Mouse (Mus musculus): ENCODE measurements around the gene E2f1.

DNA sequence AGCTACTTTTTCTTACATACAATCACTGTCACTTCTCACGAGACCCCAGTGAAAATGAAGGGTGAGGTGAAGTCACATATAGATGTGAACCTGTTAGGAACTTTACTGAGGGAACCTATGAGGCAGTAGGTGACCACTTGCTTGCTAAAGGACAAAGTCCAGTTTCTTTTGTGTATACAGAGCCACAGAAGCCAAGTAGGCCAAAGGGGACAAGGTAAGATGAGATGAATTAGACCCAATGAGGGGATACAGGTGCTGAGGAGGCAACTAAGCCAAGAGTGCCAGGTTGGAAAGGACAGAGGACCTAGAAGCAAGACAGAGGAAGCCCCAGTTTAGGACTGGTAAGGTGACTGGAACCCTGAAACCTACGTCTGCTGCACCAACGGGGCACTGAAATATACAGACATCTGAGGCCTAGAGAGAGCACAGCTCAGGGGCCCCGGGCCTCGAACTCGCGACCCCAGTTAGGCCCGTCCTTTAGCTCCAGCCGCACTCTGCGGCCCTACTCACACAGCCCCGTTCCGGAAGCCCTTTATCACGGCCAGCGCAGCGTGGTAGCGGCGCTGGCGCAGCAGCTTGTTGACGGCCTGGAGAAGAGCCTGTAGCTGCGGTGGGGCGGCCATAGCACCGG lies 33.4 kb upstream of the E2f1 start:
- TF ChIP-seq CTCF (conservative IDR thresholded peaks at IDR 0.05; ENCODE audit: low read length) (no peak), POU5F1 (IDR thresholded peaks at IDR 0.05; ENCODE audit: borderline replicate concordance, low read length) (no peak)

Measured in E14TG2a.4 (cell line).